Mouse (Mus musculus): ENCODE measurements around the gene Nol10. TPM values are rescaled to one million over a fixed set of nuclear protein-coding genes. Genes with fewer than 3 reads are reported as not detected.
A peak's percentile ranks its signal among the peaks of the same experiment; 100 is the strongest.

Gene Nol10
- polyA plus RNA-seq, 1 experiment from 2014 or later, result 25.1 TPM

GRCm38 (mm10) chr12:17390036-17390435 is 41.8 kb downstream of the Nol10 start:
- Histone ChIP-seq H3K27me3 (no peaks in the 10 kb centered on the region), H3K4me1 (peaks cover 15% of the 10 kb centered on the region; the same call in 1 of the 2 replicates), H3K36me3 (no peaks in the 10 kb centered on the region), H3K9me3 (no peaks in the 10 kb centered on the region), H3K4me3 (no peak overlapping the region), H3K9ac (no peak overlapping the region), H3K27ac (no peak overlapping the region), H3K4me2 (no peak overlapping the region)
- ATAC-seq (ENCODE audit: borderline replicate concordance, extremely low read depth, low FRiP score, low TSS enrichment), result no peak

GRCm38 (mm10) chr12:17390510-17390909 is 42.3 kb downstream of the Nol10 start:
- no peak for ATAC-seq (ENCODE audit: borderline replicate concordance, extremely low read depth, low FRiP score, low TSS enrichment)
- Histone ChIP-seq H3K27me3 (no peaks in the 10 kb centered on the region), H3K4me1 (peaks cover 15% of the 10 kb centered on the region; the same call in 1 of the 2 replicates), H3K4me2 (no peak overlapping the region), H3K4me3 (no peak overlapping the region), H3K36me3 (no peaks in the 10 kb centered on the region), H3K9me3 (no peaks in the 10 kb centered on the region), H3K27ac (peak overlapping the region; percentile 45), H3K9ac (no peak overlapping the region)
- 50% methylated on average over 4 of the region's 4 CpGs for WGBS

- no peak overlapping the region for H3K9ac ChIP-seq
- no peak overlapping the region for H3K4me2 ChIP-seq
- H3K4me1 ChIP-seq, result peaks cover 2% of the 10 kb centered on the region; the same call in 1 of the 2 replicates
- H3K36me3 ChIP-seq, result no peaks in the 10 kb centered on the region
- no peak overlapping the region for H3K4me3 ChIP-seq
- H3K9me3 ChIP-seq, result no peaks in the 10 kb centered on the region
- no peak for ATAC-seq (ENCODE audit: borderline replicate concordance, extremely low read depth, low FRiP score, low TSS enrichment)
- WGBS, result 71% methylated on average over 13 of the region's 13 CpGs
- no peaks in the 10 kb centered on the region for H3K27me3 ChIP-seq
- no peak overlapping the region for H3K27ac ChIP-seq
Measured at GRCm38 (mm10) chr12:17393148-17393547, 44.9 kb downstream of the Nol10 start.

- H3K4me3 ChIP-seq, result no peak overlapping the region
- no peaks in the 10 kb centered on the region for H3K36me3 ChIP-seq
- H3K9ac ChIP-seq, result no peak overlapping the region
- H3K4me2 ChIP-seq, result no peak overlapping the region
- H3K9me3 ChIP-seq, result no peaks in the 10 kb centered on the region
- H3K4me1 ChIP-seq, result no peaks in the 10 kb centered on the region
- ATAC-seq (ENCODE audit: borderline replicate concordance, extremely low read depth, low FRiP score, low TSS enrichment), result no peak
- no peaks in the 10 kb centered on the region for H3K27me3 ChIP-seq
- 71% methylated on average over 2 of the region's 2 CpGs for WGBS
- H3K27ac ChIP-seq, result no peak overlapping the region
Measured at GRCm38 (mm10) chr12:17397150-17397549, 48.9 kb downstream of the Nol10 start.

DNA sequence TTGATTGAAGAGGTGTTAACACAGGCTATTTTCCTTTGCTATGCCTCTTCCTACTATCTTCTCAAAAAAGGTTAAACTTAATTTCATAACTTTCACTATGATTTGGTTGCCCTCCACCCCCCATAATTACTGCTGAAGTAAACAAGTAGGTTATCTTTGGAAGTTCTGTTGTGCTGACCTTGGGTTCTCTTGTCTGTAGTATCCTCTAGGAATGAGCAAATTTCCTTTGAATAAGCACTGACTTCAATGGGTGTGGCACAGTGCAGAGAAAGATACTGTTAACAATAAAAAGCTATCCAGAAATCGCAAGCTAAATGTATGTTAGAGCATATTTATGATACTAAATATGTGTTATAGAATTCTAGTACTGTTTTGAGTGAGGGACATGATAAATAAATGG is 53.2 kb downstream of the Nol10 start:
- 0 out of 2 replicates have a peak overlapping the region, but pooled peaks have one; percentile 6 for H3K27ac ChIP-seq
- peaks cover 22% of the 10 kb centered on the region for H3K36me3 ChIP-seq
- no peak overlapping the region for H3K9ac ChIP-seq
- H3K4me3 ChIP-seq, result no peak overlapping the region
- ATAC-seq (ENCODE audit: borderline replicate concordance, extremely low read depth, low FRiP score, low TSS enrichment), result no peak
- no peaks in the 10 kb centered on the region for H3K4me1 ChIP-seq
- H3K9me3 ChIP-seq, result no peaks in the 10 kb centered on the region
- no peak overlapping the region for H3K4me2 ChIP-seq
- H3K27me3 ChIP-seq, result no peaks in the 10 kb centered on the region
- WGBS, result 78% methylated on average over 1 of the region's 1 CpGs

DNA sequence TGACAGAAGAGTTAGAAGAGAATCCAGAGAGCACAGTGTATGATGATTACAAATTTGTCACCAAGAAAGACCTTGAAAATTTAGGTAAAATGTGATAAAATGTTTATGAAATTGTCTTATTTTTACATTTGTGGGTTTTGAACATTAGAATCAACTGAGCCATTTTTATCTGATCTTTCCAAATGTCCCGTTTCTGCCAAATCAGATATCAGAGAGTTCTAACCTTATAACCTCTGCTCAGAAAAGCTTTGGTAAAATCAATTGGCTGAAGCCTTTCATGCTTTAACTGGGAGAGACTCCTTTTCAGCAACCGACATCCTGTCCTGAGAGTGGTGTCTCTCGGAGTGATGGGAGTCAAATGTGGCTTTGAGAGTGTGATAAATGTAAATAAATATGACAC is 53.9 kb downstream of the Nol10 start:
- 64% methylated on average over 3 of the region's 3 CpGs for WGBS
- H3K36me3 ChIP-seq, result peaks cover 22% of the 10 kb centered on the region

GRCm38 (mm10) chr12:17403998-17404397 is 55.7 kb downstream of the Nol10 start:
- no peak overlapping the region for H3K4me3 ChIP-seq
- no peaks in the 10 kb centered on the region for H3K27me3 ChIP-seq
- WGBS, result 88% methylated on average over 4 of the region's 4 CpGs
- H3K4me2 ChIP-seq, result no peak overlapping the region
- no peak for ATAC-seq (ENCODE audit: borderline replicate concordance, extremely low read depth, low FRiP score, low TSS enrichment)
- no peak overlapping the region for H3K27ac ChIP-seq
- no peak overlapping the region for H3K9ac ChIP-seq
- no peaks in the 10 kb centered on the region for H3K9me3 ChIP-seq
- peaks cover 33% of the 10 kb centered on the region for H3K36me3 ChIP-seq
- no peaks in the 10 kb centered on the region for H3K4me1 ChIP-seq

More for the DNA sequence above, 53.9 kb downstream of the Nol10 start:
- Histone ChIP-seq H3K27ac (no peak overlapping the region), H3K9ac (no peak overlapping the region), H3K27me3 (no peaks in the 10 kb centered on the region), H3K4me2 (no peak overlapping the region), H3K4me1 (no peaks in the 10 kb centered on the region), H3K9me3 (no peaks in the 10 kb centered on the region), H3K4me3 (no peak overlapping the region)
- no peak for ATAC-seq (ENCODE audit: borderline replicate concordance, extremely low read depth, low FRiP score, low TSS enrichment)

DNA sequence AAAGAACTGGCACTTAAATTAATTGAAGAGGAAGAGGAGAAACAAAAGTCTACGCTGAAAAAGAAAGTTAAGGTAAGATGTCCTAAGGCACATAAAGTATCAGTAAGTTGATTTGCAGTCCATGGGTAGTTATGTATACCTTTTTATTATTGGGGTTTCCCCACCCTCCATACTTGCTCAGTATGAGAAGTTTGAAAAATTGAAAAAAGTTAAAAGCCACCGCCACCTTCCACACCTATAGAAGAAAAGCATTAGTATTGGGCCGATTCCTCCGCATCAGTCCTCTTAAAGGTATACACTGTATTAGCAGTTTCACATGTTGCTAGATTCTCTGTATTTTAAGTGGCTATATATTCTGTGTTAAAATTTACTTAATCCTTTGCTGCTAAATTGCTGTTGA is 58.6 kb downstream of the Nol10 start:
- ATAC-seq (ENCODE audit: borderline replicate concordance, extremely low read depth, low FRiP score, low TSS enrichment), result no peak
- Histone ChIP-seq H3K4me1 (no peaks in the 10 kb centered on the region), H3K4me3 (no peak overlapping the region), H3K27ac (no peak overlapping the region), H3K9ac (no peak overlapping the region), H3K27me3 (no peaks in the 10 kb centered on the region), H3K9me3 (no peaks in the 10 kb centered on the region), H3K36me3 (peaks cover 36% of the 10 kb centered on the region), H3K4me2 (no peak overlapping the region)
- WGBS, result 90% methylated on average over 4 of the region's 4 CpGs

- H3K9me3 ChIP-seq, result no peaks in the 10 kb centered on the region
- WGBS, result 87% methylated on average over 7 of the region's 7 CpGs
- no peaks in the 10 kb centered on the region for H3K4me1 ChIP-seq
- no peak overlapping the region for H3K4me2 ChIP-seq
- H3K4me3 ChIP-seq, result no peak overlapping the region
- peaks cover 36% of the 10 kb centered on the region for H3K36me3 ChIP-seq
- H3K9ac ChIP-seq, result no peak overlapping the region
- no peak overlapping the region for H3K27ac ChIP-seq
- ATAC-seq (ENCODE audit: borderline replicate concordance, extremely low read depth, low FRiP score, low TSS enrichment), result no peak
- no peaks in the 10 kb centered on the region for H3K27me3 ChIP-seq
Measured at GRCm38 (mm10) chr12:17408312-17408711, 60.1 kb downstream of the Nol10 start.

DNA sequence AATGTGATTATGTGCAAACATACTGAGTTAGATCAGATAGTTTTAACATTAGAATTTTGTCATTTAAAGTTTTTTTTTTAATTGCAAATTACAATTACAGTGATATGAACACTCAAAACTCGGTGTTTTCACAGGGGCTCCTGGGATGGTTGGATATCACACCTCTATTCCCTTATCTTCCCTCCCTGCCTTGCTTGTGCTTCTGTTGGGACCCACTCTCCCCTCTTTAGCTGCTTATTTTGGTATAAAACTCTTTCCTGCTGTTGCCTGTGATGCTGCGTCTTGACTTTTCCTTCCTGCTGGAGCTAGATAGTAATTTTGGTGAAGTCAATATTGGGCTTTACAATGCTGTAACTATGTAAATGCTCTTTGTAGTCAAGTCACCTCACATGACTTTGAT is 63.0 kb downstream of the Nol10 start:
- Histone ChIP-seq H3K4me3 (no peak overlapping the region), H3K9me3 (no peaks in the 10 kb centered on the region), H3K4me1 (no peaks in the 10 kb centered on the region), H3K9ac (no peak overlapping the region), H3K27ac (no peak overlapping the region), H3K27me3 (no peaks in the 10 kb centered on the region), H3K4me2 (no peak overlapping the region), H3K36me3 (peaks cover 20% of the 10 kb centered on the region; the same call in 1 of the 2 replicates)
- WGBS, result 76% methylated on average over 2 of the region's 2 CpGs
- ATAC-seq (ENCODE audit: borderline replicate concordance, extremely low read depth, low FRiP score, low TSS enrichment), result no peak

DNA sequence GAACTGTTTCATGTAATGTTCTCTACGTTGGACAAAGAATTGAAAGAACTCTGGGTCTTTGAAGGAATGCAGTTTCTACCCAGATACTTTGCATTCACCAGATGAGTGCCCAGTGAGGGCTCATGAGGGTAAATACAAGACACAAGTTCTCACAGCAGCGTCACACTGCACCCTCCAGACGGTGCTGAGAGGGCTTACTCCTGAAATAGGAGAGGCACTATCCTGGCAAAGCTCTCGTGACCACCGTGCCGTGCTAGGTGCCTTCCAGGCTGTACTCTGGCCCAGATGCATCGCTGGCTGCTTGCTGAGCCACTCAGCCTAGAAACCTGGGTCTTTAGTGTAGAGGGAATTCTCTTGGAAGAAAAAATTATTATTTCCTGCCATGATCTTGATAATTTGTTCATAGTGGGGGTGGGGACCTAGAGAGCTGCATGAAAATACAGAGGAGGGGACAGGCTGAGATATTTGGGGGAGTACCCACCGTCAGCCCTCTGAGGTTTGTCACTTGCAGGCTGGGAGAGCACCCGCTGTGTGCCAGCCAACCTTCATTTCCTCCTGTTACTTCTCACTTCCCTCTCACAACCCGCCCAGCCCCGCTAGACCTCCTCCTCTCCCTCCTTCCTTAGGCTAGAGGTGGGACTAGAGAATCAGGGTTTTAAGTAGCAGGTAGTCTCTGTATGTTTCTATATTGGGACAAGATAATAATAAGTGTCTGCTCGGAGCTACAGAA is 63.7 kb downstream of the Nol10 start:
- WGBS, result 51% methylated on average over 12 of the region's 12 CpGs
- Histone ChIP-seq H3K27ac (no peak overlapping the region), H3K9me3 (no peaks in the 10 kb centered on the region), H3K9ac (no peak overlapping the region), H3K36me3 (peaks cover 25% of the 10 kb centered on the region; the same call in 1 of the 2 replicates), H3K4me1 (no peaks in the 10 kb centered on the region), H3K4me2 (no peak overlapping the region), H3K27me3 (no peaks in the 10 kb centered on the region), H3K4me3 (no peak overlapping the region)
- ATAC-seq (ENCODE audit: borderline replicate concordance, extremely low read depth, low FRiP score, low TSS enrichment), result no peak

GRCm38 (mm10) chr12:17414734-17415133 is 66.5 kb downstream of the Nol10 start:
- peaks cover 28% of the 10 kb centered on the region for H3K36me3 ChIP-seq
- no peak overlapping the region for H3K4me2 ChIP-seq
- ATAC-seq (ENCODE audit: borderline replicate concordance, extremely low read depth, low FRiP score, low TSS enrichment), result no peak
- 0 out of 2 replicates have a peak, but pooled peaks cover under 1% of the 10 kb centered on the region for H3K4me1 ChIP-seq
- WGBS, result 84% methylated on average over 7 of the region's 7 CpGs
- no peaks in the 10 kb centered on the region for H3K9me3 ChIP-seq
- no peak overlapping the region for H3K27ac ChIP-seq
- H3K4me3 ChIP-seq, result no peak overlapping the region
- no peak overlapping the region for H3K9ac ChIP-seq
- H3K27me3 ChIP-seq, result no peaks in the 10 kb centered on the region

Data from lung, embryonic 15.5 days (tissue).